In the genomic region with DNA sequence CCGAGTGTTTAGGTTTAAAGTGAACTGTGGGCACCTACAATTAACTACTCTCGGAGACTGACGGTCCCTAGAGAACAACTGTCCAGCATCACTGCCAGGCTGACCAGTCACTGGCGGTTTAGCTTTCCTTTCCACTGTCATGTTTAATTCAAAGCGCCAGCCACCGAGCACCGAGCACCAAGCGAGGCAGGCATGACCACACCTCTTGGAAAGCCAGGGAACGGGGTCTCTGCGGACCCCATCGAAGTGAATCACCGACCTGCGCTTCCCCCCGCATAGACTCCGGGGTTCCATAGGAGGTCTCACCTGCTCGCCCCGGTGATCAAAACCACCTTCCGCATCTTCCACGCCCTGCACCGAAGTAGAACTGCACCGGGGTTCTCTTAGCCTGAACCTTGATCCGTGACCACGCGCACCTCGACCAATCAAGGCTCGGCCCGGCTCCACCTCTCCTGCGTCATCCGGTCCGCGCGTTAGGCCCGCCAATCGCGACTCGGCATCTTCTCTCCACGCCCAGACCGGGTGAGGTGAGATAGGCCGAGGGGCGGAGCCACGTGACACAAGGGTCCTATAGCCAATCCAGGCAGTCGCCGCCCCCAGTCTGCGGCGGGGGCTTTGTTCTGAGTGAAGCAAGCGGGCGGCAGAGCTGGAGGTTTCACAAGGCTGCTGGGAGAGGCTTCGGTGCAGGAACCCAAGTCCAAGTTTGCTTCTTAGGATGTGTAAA, we compare ENCODE assay signal across 1 mouse cellular context.
TF ChIP-seq lines count a peak whose summit lies in the region.

A gene (minus strand): TSS at position 450 of the 724 bp plus-strand sequence.

TF ChIP-seq in MEL, 35 proteins besides CTCF, POLR2A, EP300 and RAD21 (continued from another document):
- TF ChIP-seq NELFE (IDR thresholded peaks at IDR 0.05; ENCODE audit: low read depth, low read length), result peak; percentile 82
- TF ChIP-seq POLR2AphosphoS2 (IDR thresholded peaks at IDR 0.05; ENCODE audit: low read length), result peak; percentile 56; the same call in 1 of the 2 replicates
- peak; percentile 75; the same call in 1 of the 2 replicates for TF ChIP-seq MAZ (IDR thresholded peaks at IDR 0.05; ENCODE audit: low read depth, low read length)
- peak; percentile 84 for TF ChIP-seq SIN3A (IDR thresholded peaks at IDR 0.05; ENCODE audit: low read length)
- peak; percentile 49; the same call in 1 of the 2 replicates for TF ChIP-seq TBP (IDR thresholded peaks at IDR 0.05; ENCODE audit: low read depth, low read length)
- TF ChIP-seq GATA1 (IDR thresholded peaks at IDR 0.05; ENCODE audit: low read depth, low read length), result 0 out of 2 replicates have a peak, but pooled peaks have one; percentile 32
- 0 out of 2 replicates have a peak, but pooled peaks have one; percentile 41 for TF ChIP-seq TCF12 (IDR thresholded peaks at IDR 0.05; ENCODE audit: low read depth, low read length)
